ENCODE assay signal across 13 mouse cellular contexts in genomic region chr7:112719394-112720142, GRCm38 (mm10). TPM values are rescaled to one million over a fixed set of nuclear protein-coding genes. Genes with fewer than 3 reads are reported as not detected.
A peak's percentile ranks its signal among the peaks of the same experiment; 100 is the strongest.
DNase-seq lines count a peak whose midpoint lies in the region; ATAC-seq and TF ChIP-seq lines count a peak whose summit lies in the region.
"Had no signal": no experiment of that assay in that cellular context is flagged by ENCODE, and none has a peak within 500 bp of the region (broad histone marks: within the 10 kb centered on the region; RNA-seq: fewer than 3 reads in every experiment).

No protein-coding gene starts in this region.

- intact Hi-C loops in heart, postnatal 14 days (cut with DNase I): loop anchor here (2.0 kb wide), 1 partner anchor 35 kb away; no protein-coding TSS in a partner anchor

- peak overlapping the region; percentile 78 for H3K27ac ChIP-seq in heart, embryonic 11.5 days (ENCODE audit: low read depth, low read length)
- H3K27ac ChIP-seq in lung, embryonic 15.5 days: peak overlapping the region; percentile 92
- peak overlapping the region; percentile 58; the same call in 1 of the 2 replicates for H3K27ac ChIP-seq in hindbrain, embryonic 12.5 days

- no peaks in the 10 kb centered on the region for H3K9me3 ChIP-seq in heart, embryonic 11.5 days (replicated peaks; ENCODE audit: control insufficient read depth, low read length)
- H3K9me3 ChIP-seq in lung, embryonic 15.5 days: no peaks in the 10 kb centered on the region
- no peaks in the 10 kb centered on the region for H3K9me3 ChIP-seq in hindbrain, embryonic 12.5 days (replicated peaks)
- H3K9me3 ChIP-seq: megakaryocyte, embryonic 14.5 days had no signal

- H3K4me2 ChIP-seq in heart, embryonic 11.5 days: peak overlapping the region; percentile 65
- peak overlapping the region; percentile 55 for H3K4me2 ChIP-seq in lung, embryonic 15.5 days
- peak overlapping the region; percentile 46 for H3K4me2 ChIP-seq in hindbrain, embryonic 12.5 days (replicated peaks)
- peak overlapping the region; percentile 96 for H3K4me2 ChIP-seq in myocyte (ENCODE audit: low read depth)

- no peak overlapping the region for H3ac ChIP-seq in myocyte (ENCODE audit: control insufficient read depth, insufficient read length)

- H3K27me3 ChIP-seq in heart, embryonic 11.5 days (ENCODE audit: control insufficient read depth, insufficient read depth, low read length): no peaks in the 10 kb centered on the region
- H3K27me3 ChIP-seq in lung, embryonic 15.5 days: no peaks in the 10 kb centered on the region
- no peaks in the 10 kb centered on the region for H3K27me3 ChIP-seq in hindbrain, embryonic 12.5 days
- no peaks in the 10 kb centered on the region for H3K27me3 ChIP-seq in myocyte (ENCODE audit: control insufficient read depth, insufficient read depth, insufficient read length)
- H3K27me3 ChIP-seq: Patski had no signal

- no peak overlapping the region for H3K4me3 ChIP-seq in heart, embryonic 11.5 days (ENCODE audit: low read depth, low read length)
- H3K4me3 ChIP-seq in lung, embryonic 15.5 days: no peak overlapping the region
- no peak overlapping the region for H3K4me3 ChIP-seq in hindbrain, embryonic 12.5 days
- no peak overlapping the region for H3K4me3 ChIP-seq in myocyte

- WGBS in heart, embryonic 11.5 days (ENCODE audit: insufficient replicate concordance): 26% methylated on average over 11 of the region's 11 CpGs
- WGBS in lung, embryonic 15.5 days: 15% methylated on average over 11 of the region's 11 CpGs
- 18% methylated on average over 11 of the region's 11 CpGs for WGBS in hindbrain, embryonic 12.5 days

- no peaks in the 10 kb centered on the region; the same call in 1 of the 2 replicates for H3K36me3 ChIP-seq in heart, embryonic 11.5 days (ENCODE audit: control insufficient read depth, insufficient read depth, low read length)
- no peaks in the 10 kb centered on the region for H3K36me3 ChIP-seq in lung, embryonic 15.5 days
- no peaks in the 10 kb centered on the region for H3K36me3 ChIP-seq in hindbrain, embryonic 12.5 days
- H3K36me3 ChIP-seq in myocyte (ENCODE audit: control insufficient read depth, insufficient read depth): no peaks in the 10 kb centered on the region

- no peak overlapping the region; the same call in 1 of the 2 replicates for H3K9ac ChIP-seq in heart, embryonic 11.5 days (ENCODE audit: low read depth, low read length)
- no peak overlapping the region for H3K9ac ChIP-seq in lung, embryonic 15.5 days
- no peak overlapping the region for H3K9ac ChIP-seq in hindbrain, embryonic 12.5 days

- DNase-seq in heart, postnatal 14 days: no peak
- DNase-seq in lung, postnatal 36 days: no peak
- no peak for DNase-seq in cerebellum, adult 18-20 months
- no peak for DNase-seq in embryo, embryonic 9.5 days (ENCODE audit: extremely low spot score)
- DNase-seq: B cell, adult 2 months; gastrocnemius, postnatal 36 days; thymus, adult 18-20 months had no signal

- H3K4me1 ChIP-seq in heart, embryonic 11.5 days (ENCODE audit: control insufficient read depth, insufficient read depth, low read length): peaks cover 82% of the 10 kb centered on the region
- peaks cover 65% of the 10 kb centered on the region for H3K4me1 ChIP-seq in lung, embryonic 15.5 days
- peaks cover 50% of the 10 kb centered on the region for H3K4me1 ChIP-seq in hindbrain, embryonic 12.5 days

- TF ChIP-seq POLR2A in myocyte (IDR thresholded peaks at IDR 0.05; ENCODE audit: insufficient read length, low read depth): no peak

- no peak for ATAC-seq in heart, embryonic 11.5 days (replicated peaks; ENCODE audit: insufficient number of reproducible peaks, low FRiP score, low TSS enrichment)
- peak; percentile 59; the same call in 1 of the 2 replicates for ATAC-seq in lung, embryonic 15.5 days (ENCODE audit: borderline replicate concordance, extremely low read depth, low FRiP score, low TSS enrichment)
- ATAC-seq in hindbrain, embryonic 12.5 days (ENCODE audit: low FRiP score): 0 out of 2 replicates have a peak, but pooled peaks have one; percentile 3

- peaks cover 91% of the 10 kb centered on the region for H3K79me2 ChIP-seq in myocyte (ENCODE audit: control insufficient read depth, insufficient read depth)

TF ChIP-seq in myocyte, 11 proteins besides CTCF, POLR2A, EP300 and RAD21:
- TF ChIP-seq MYOG (IDR thresholded peaks at IDR 0.05; ENCODE audit: control insufficient read depth in 1 of 3, insufficient read depth in 1 of 3, insufficient read length in 2 of 3, low read depth in 2 of 3) (no peak), POLR2AphosphoS2 (IDR thresholded peaks at IDR 0.05; ENCODE audit: insufficient read length, low read depth) (no peak), MYOD1 (IDR thresholded peaks at IDR 0.05; ENCODE audit: control insufficient read depth in 1 of 3, insufficient read length in 2 of 3, low read depth in 2 of 3) (no peak), TCF3 (IDR thresholded peaks at IDR 0.05; ENCODE audit: insufficient read length, low read depth) (no peak), USF1 (IDR thresholded peaks at IDR 0.05; ENCODE audit: low read depth) (no peak), REST (IDR thresholded peaks at IDR 0.05; ENCODE audit: insufficient read depth, insufficient read length) (no peak), CEBPB (IDR thresholded peaks at IDR 0.05; ENCODE audit: insufficient read depth, poor library complexity, severe bottlenecking) (no peak), E2F4 (IDR thresholded peaks at IDR 0.05; ENCODE audit: insufficient read depth) (no peak)

RNA-seq across cellular contexts. Expression of gene Tead1, which starts 40.5 kb away (rescaled TPM):
- polyA plus RNA-seq in heart, embryonic 11.5 days (2014; fragmentation: Nextera tagmentation; extraction: Ambion mirVana): 23.2 and 35.5 TPM in 2 replicates
- 100 to 1,000 TPM; 147 to 154 TPM for total RNA-seq in heart, postnatal 14 days (2021)
- polyA plus RNA-seq in lung, embryonic 15.5 days (2015; fragmentation: Nextera tagmentation; extraction: Ambion mirVana): 23.1 and 30.0 TPM in 2 replicates
- polyA plus RNA-seq in hindbrain, embryonic 12.5 days (2016; fragmentation: Nextera tagmentation; extraction: Ambion mirVana): 23.3 and 25.4 TPM in 2 replicates
- polyA plus RNA-seq in myocyte (2012; fragmentation: generic; extraction: Trizol): 18.8 TPM

Comparison
In these comparisons a context has a peak if more than half of its experiments do, and no peak if none do; other contexts are left out.
1. H3K4me2 ChIP-seq: peak in every context shown above with its lines; median percentile 96 in myocyte; 65 in heart, embryonic 11.5 days; 55 in lung, embryonic 15.5 days; 46 in hindbrain, embryonic 12.5 days.